Comparison of ENCODE assay signal across 14 mouse cellular contexts in genomic region chr15:94074161-94074950, GRCm38 (mm10).
DNase-seq lines count a peak whose midpoint lies in the region.
"Had no signal": no experiment of that assay in that cellular context is flagged by ENCODE, and none has a peak within 500 bp of the region (broad histone marks: within the 10 kb centered on the region; RNA-seq: fewer than 3 reads in every experiment).

No protein-coding gene starts in this region.

- peak; percentile 17 to 35 for DNase-seq in adrenal gland, adult (ENCODE audit: inconsistent age in 2 of 2, low spot score in 1 of 2)
- no peak for DNase-seq in adrenal gland, postnatal 10 days
- peak; percentile 17 for DNase-seq in heart, postnatal 4 days
- no peak for DNase-seq in heart, adult 11 months
- DNase-seq in NIH3T3 (ENCODE audit: low read depth) (peak; percentile 3), adipocyte (ENCODE audit: low spot score) (no peak)
- peak; percentile 8 to 17 for DNase-seq in kidney, postnatal 4 days
- no peak for DNase-seq in retina, embryonic 14.5 days (ENCODE audit: low spot score)
- DNase-seq: cerebellum, adult 8-10 months; layer of hippocampus, adult 9-11 months; lung, adult 2 months; lung, postnatal 4 days; retina, postnatal 1 day; right cerebral cortex, postnatal 4 days had no signal

Comparison
In these comparisons a context has a peak if more than half of its experiments do, and no peak if none do; other contexts are left out.
1. DNase-seq: peak in adrenal gland, adult (2 of 2), heart, postnatal 4 days (single experiment), NIH3T3 (single experiment) and kidney, postnatal 4 days (2 of 2); none in adrenal gland, postnatal 10 days (single experiment), heart, adult 11 months (single experiment), retina, embryonic 14.5 days (single experiment) and adipocyte (single experiment).